Mouse (Mus musculus) hindbrain, postnatal 0 days (tissue): Measurements from ENCODE around the gene 1700029P11Rik. TPM values are rescaled to one million over a fixed set of nuclear protein-coding genes. Genes with fewer than 3 reads are reported as not detected.
"Not testable (repeated sequence)": the region's sequence is repeated elsewhere in the genome, so short reads cannot be mapped to it uniquely, and the experiment has no call there.

Source experiments
- ATAC-seq: fragments of 200-750 bp; cut with Nextera tagmentation; 2 replicates; pipeline ENCODE4 v1.8.0; 2017; ENCODE audit warnings: mild to moderate bottlenecking, moderate TSS enrichment, moderate library complexity
- DNase-seq: peaks from one replicate; pipeline ENCODE4 v3.0.0-alpha.2; 2015; ENCODE audit warnings: low spot score
- H3K27ac ChIP-seq: fragments of 300-500 bp; sonication (generic); 2 replicates; pipeline ENCODE4 v1.5.1; 2014; ENCODE audit warnings: mild to moderate bottlenecking
- H3K27me3 ChIP-seq: fragments of 300-500 bp; sonication (generic); 2 replicates; pipeline ENCODE4 v1.6.1; 2014; ENCODE audit warnings: low read length, mixed read lengths; ENCODE audit not compliant: insufficient read depth
- H3K36me3 ChIP-seq: fragments of 300-500 bp; sonication (generic); 2 replicates; pipeline ENCODE4 v1.6.1; 2014; ENCODE audit warnings: low read length, mixed read lengths; ENCODE audit not compliant: insufficient read depth
- H3K4me1 ChIP-seq: fragments of 300-500 bp; sonication (generic); 2 replicates; pipeline ENCODE4 v1.6.1; 2014; ENCODE audit warnings: antibody characterized with exemption, low read length, mixed read lengths; ENCODE audit not compliant: insufficient read depth
- H3K4me2 ChIP-seq: fragments of 300-500 bp; sonication (generic); 2 replicates; pipeline ENCODE4 v1.6.1; 2014; ENCODE audit warnings: low read depth, mild to moderate bottlenecking, low read length, moderate library complexity, mixed read lengths
- H3K4me3 ChIP-seq: fragments of 300-500 bp; sonication (generic); 2 replicates; pipeline ENCODE4 v1.5.1; 2014; ENCODE audit warnings: low read length
- H3K9ac ChIP-seq: fragments of 300-500 bp; sonication (generic); replicated peaks from 2 replicates; pipeline ENCODE4 v1.6.1; 2014; ENCODE audit warnings: mild to moderate bottlenecking, low read length, moderate library complexity, mixed read lengths
- H3K9me3 ChIP-seq: fragments of 300-500 bp; sonication (generic); 2 replicates; pipeline ENCODE4 v1.6.1; 2016; ENCODE audit warnings: low read length, mixed read lengths
- CTCF ChIP-seq: IDR thresholded peaks from 2 replicates; pipeline ENCODE4 v1.5.1; 2016; ENCODE audit warnings: antibody characterized with exemption, control low read depth, low read depth
- WGBS: fragments of 180-500 bp; shearing (Covaris S2); extraction: QIAGEN DNeasy Blood & Tissue Kit; methylation state at CpG from one replicate; pipeline ENCODE4 v1.1.7; 2014; 5-methylcytosine and 5-hydroxymethylcytosine counted together
- polyA plus RNA-seq: library from polyadenylated mRNA; unstranded; fragments of >200 nt; fragmentation: Nextera tagmentation; extraction: Ambion mirVana; gene quantifications from 2 replicates; pipeline ENCODE4 v1.2.1, GENCODE M21; 2015
- total RNA-seq: library from RNA; depleted of rRNA; stranded (reverse); fragments of >200 nt; gene quantifications from 2 replicates; pipeline ENCODE4 v1.2.3, GENCODE M21; 2014

The 1700029P11Rik gene
- total and polyA plus RNA-seq, 2 experiments from 2014 or later = not detected

DNA sequence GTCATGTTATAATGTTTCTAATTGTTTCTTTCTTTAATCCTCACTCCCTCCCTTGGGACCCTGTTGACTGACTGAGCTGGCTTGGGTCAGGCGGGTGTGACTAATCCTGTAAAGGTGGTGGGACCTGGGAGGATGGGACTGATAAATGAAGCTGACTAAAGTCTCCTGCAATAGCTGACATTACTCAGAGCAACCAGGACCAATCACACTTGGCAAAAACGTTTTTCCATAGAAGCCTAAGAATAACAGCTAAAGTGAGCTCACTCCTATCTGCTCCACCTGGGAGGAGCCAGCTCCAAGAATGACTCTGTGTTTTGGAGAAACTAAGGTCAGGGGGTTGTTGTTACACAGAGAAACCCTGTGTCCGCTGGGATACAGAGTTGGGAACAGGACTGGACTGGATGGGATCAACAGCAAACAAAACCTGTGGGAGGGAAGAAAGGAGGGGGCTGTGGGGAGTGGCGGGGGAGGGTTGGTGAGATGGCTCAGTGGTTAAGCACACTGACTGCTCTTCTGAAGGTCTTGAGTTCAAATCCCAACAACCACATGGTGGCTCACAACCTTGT is 15.3 kb upstream of the 1700029P11Rik start:
- TF ChIP-seq CTCF = no peak

DNA sequence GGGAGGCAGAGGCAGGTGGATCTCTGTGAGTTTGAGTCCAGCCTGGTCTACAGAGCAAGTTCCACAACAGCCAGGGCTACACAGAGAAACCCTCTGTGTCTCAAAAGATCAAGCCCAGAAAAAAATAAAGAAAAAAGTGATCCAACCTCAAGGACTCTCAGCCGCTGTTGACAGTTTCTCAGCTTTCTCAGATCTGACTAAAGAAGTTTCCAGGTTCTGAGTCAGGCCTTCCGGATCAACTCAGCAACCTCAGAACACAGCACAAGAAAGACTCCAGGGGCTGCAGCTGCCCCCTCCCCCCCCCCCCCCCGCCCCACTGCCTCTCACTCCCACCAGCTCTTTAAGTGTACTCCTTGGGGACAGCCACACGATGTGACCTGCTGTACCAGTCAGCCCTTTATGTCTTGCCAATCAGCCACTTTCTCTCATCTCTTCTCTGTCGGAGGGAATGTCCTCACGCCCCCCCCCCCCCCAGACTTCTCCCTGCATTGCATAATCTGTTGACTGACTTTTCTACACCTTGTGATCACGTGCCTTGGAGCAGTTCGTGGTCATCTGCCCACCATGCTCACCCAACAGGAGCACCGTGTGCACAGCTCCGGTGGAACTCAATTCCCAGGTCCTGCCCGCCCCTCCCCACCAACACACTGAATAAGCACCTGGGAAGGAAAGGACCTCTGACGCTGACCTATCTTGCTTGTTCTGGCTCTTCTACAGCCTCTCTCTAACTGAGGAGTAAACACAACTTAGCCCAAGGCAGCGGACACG is 14.1 kb upstream of the 1700029P11Rik start:
- ATAC-seq (no peak), DNase-seq (no peak)
- no peak overlapping the region for H3K4me3 ChIP-seq
- H3K27me3 ChIP-seq = no peaks in the 10 kb centered on the region
- no peaks in the 10 kb centered on the region for H3K9me3 ChIP-seq
- H3K4me2 ChIP-seq = no peak overlapping the region
- H3K27ac ChIP-seq = no peak overlapping the region
- H3K9ac ChIP-seq = no peak overlapping the region
- H3K36me3 ChIP-seq = no peaks in the 10 kb centered on the region
- no peaks in the 10 kb centered on the region for H3K4me1 ChIP-seq
- WGBS = 83% methylated on average over 13 of the region's 14 CpGs
- TF ChIP-seq CTCF = no peak

More for the DNA sequence above, 15.3 kb upstream of the 1700029P11Rik start:
- Histone ChIP-seq H3K4me3 (no peak overlapping the region), H3K9me3 (no peaks in the 10 kb centered on the region), H3K4me2 (no peak overlapping the region), H3K4me1 (no peaks in the 10 kb centered on the region), H3K9ac (no peak overlapping the region), H3K36me3 (no peaks in the 10 kb centered on the region), H3K27me3 (no peaks in the 10 kb centered on the region), H3K27ac (no peak overlapping the region)
- WGBS = 52% methylated on average over 4 of the region's 4 CpGs
- DNase-seq (no peak), ATAC-seq (no peak)

GRCm38 (mm10) chr15:81967821-81968220 is 12.5 kb upstream of the 1700029P11Rik start:
- Histone ChIP-seq H3K4me2 (no peak overlapping the region), H3K27me3 (no peaks in the 10 kb centered on the region), H3K4me1 (no peaks in the 10 kb centered on the region), H3K9me3 (no peaks in the 10 kb centered on the region), H3K4me3 (no peak overlapping the region), H3K9ac (no peak overlapping the region), H3K36me3 (no peaks in the 10 kb centered on the region), H3K27ac (no peak overlapping the region)
- ATAC-seq = no peak
- WGBS = 94% methylated on average over 5 of the region's 5 CpGs
- TF ChIP-seq CTCF = no peak
- no peak for DNase-seq

DNA sequence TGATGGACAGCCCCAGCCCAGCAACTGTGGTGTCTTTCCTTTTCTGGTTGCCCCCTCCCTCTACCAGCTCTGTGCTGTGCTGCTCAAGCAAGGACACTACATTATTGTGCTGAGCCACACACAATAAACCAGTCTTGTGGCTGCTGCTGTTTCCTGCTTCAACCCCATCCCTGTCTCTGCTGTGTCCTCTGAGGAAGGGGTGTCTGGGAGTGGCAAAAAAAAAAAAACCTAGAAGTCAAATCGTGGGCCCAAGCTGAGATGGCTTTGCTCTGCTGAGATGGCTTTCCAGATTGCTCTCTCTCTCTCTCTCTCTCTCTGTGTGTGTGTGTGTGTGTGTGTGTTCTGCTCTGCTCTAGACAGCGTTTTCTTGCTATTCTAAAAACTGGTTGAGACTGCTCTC is 11.9 kb upstream of the 1700029P11Rik start:
- DNase-seq = no peak
- WGBS = 63% methylated on average over 2 of the region's 2 CpGs
- no peak for TF ChIP-seq CTCF

DNA sequence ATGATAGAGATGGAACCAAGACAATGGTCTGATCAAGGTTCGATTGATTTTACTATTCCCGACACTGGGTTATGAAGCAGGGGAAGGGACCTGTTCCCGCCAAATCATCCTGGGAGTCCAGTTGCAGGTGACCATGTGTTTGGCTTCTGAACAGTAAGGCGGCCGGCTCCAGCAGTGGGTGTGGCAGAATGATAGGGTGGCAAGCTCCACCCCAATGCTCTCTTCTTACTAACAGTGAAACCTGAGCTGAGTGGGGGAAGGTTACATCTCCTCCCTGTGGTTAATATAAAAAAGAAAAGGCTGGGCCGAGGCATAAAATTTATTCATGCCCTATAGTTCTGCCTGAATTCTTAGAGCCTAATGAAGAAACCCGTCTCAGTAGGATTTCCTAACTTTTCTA is 11.2 kb upstream of the 1700029P11Rik start:
- Histone ChIP-seq H3K36me3 (no peaks in the 10 kb centered on the region), H3K4me1 (no peaks in the 10 kb centered on the region), H3K4me3 (no peak overlapping the region), H3K27me3 (no peaks in the 10 kb centered on the region), H3K27ac (no peak overlapping the region), H3K4me2 (no peak overlapping the region), H3K9ac (no peak overlapping the region), H3K9me3 (no peaks in the 10 kb centered on the region)
- no peak for TF ChIP-seq CTCF
- ATAC-seq (no peak), DNase-seq (no peak)
- 76% methylated on average over 7 of the region's 7 CpGs for WGBS

More for the DNA sequence above, 11.9 kb upstream of the 1700029P11Rik start:
- H3K27me3 ChIP-seq = no peaks in the 10 kb centered on the region
- H3K9ac ChIP-seq = no peak overlapping the region
- no peak overlapping the region for H3K4me2 ChIP-seq
- no peak overlapping the region for H3K27ac ChIP-seq
- H3K4me3 ChIP-seq = no peak overlapping the region
- no peaks in the 10 kb centered on the region for H3K4me1 ChIP-seq
- no peaks in the 10 kb centered on the region for H3K36me3 ChIP-seq
- no peak for ATAC-seq
- H3K9me3 ChIP-seq = no peaks in the 10 kb centered on the region

DNA sequence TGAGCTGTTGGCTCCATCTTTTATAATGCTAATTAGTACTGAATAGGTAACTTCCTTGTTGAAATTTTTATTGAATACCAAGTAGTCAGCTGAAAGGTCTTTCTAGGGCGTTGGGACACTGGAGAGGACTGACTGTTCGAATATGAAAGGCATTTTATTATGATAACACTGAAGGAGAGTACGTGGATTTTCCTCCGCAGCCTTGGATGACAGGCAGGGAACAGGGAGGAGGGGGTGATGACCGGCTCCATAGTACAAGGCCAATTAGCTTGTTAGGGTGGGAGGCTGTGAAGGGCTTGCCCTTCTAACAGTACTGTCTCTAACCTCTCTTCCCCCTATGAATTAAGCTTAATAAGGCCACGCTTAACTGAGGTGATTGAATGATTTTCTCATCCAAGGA is 10.7 kb upstream of the 1700029P11Rik start:
- WGBS = 66% methylated on average over 6 of the region's 6 CpGs
- H3K27ac ChIP-seq, ATAC-seq: not testable (repeated sequence)

GRCm38 (mm10) chr15:81970498-81970897 is 9.8 kb upstream of the 1700029P11Rik start:
- H3K4me2 ChIP-seq, H3K4me3 ChIP-seq, ATAC-seq: not testable (repeated sequence)

More for the DNA sequence above, 10.7 kb upstream of the 1700029P11Rik start:
- DNase-seq, H3K27me3 ChIP-seq, H3K36me3 ChIP-seq, H3K4me1 ChIP-seq, H3K4me3 ChIP-seq, H3K9me3 ChIP-seq, H3K9ac ChIP-seq, H3K4me2 ChIP-seq: not testable (repeated sequence)

GRCm38 (mm10) chr15:81975156-81975555 is 5.2 kb upstream of the 1700029P11Rik start:
- WGBS = 88% methylated on average over 8 of the region's 8 CpGs
- not testable (repeated sequence) for H3K27me3 ChIP-seq, H3K9ac ChIP-seq, H3K4me1 ChIP-seq, ATAC-seq, DNase-seq, H3K27ac ChIP-seq, H3K4me2 ChIP-seq, H3K36me3 ChIP-seq, H3K4me3 ChIP-seq, H3K9me3 ChIP-seq

More at GRCm38 (mm10) chr15:81970498-81970897, 9.8 kb upstream of the 1700029P11Rik start:
- H3K27ac ChIP-seq, H3K9me3 ChIP-seq, H3K36me3 ChIP-seq, DNase-seq, H3K27me3 ChIP-seq, H3K9ac ChIP-seq, H3K4me1 ChIP-seq: not testable (repeated sequence)
- WGBS = 88% methylated on average over 4 of the region's 4 CpGs
